Mouse (Mus musculus): ENCODE data around the gene Mymx. TPM values are rescaled to one million over a fixed set of nuclear protein-coding genes. Genes with fewer than 3 reads are reported as not detected.
"Not testable (repeated sequence)": the region's sequence is repeated elsewhere in the genome, so short reads cannot be mapped to it uniquely, and the experiment has no call there.

Gene Mymx
- polyA plus RNA-seq, 1 experiment from 2014 or later = 4.8 TPM

GRCm38 (mm10) chr17:45629861-45630694, 28.2 kb upstream of the Mymx start:
- no peak overlapping the region for H3K27ac ChIP-seq (replicated peaks; ENCODE audit: low read depth, low read length)
- peak overlapping the region; percentile 64 for H3K4me2 ChIP-seq (ENCODE audit: low read depth, severe bottlenecking)
- H3K4me3 ChIP-seq (ENCODE audit: low read depth, low read length) = peak overlapping the region; percentile 34
- ATAC-seq (ENCODE audit: insufficient number of reproducible peaks, low FRiP score, low TSS enrichment, low read depth) (peak; percentile 73; the same call in 1 of the 2 replicates), DNase-seq (ENCODE audit: low spot score) (peak; percentile 72)
- no peaks in the 10 kb centered on the region for H3K27me3 ChIP-seq (ENCODE audit: control insufficient read depth, insufficient read depth, low read length)
- WGBS = 2% methylated on average over 34 of the region's 34 CpGs
- H3K9me3 ChIP-seq (ENCODE audit: control insufficient read depth, low read length) = no peaks in the 10 kb centered on the region
- no peaks in the 10 kb centered on the region for H3K36me3 ChIP-seq (ENCODE audit: control insufficient read depth, insufficient read depth, low read length)
- peak overlapping the region; percentile 54 for H3K9ac ChIP-seq (ENCODE audit: low read length)
- peaks cover 7% of the 10 kb centered on the region; the same call in 1 of the 2 replicates for H3K4me1 ChIP-seq (ENCODE audit: control insufficient read depth, insufficient read depth, low read length)

DNA sequence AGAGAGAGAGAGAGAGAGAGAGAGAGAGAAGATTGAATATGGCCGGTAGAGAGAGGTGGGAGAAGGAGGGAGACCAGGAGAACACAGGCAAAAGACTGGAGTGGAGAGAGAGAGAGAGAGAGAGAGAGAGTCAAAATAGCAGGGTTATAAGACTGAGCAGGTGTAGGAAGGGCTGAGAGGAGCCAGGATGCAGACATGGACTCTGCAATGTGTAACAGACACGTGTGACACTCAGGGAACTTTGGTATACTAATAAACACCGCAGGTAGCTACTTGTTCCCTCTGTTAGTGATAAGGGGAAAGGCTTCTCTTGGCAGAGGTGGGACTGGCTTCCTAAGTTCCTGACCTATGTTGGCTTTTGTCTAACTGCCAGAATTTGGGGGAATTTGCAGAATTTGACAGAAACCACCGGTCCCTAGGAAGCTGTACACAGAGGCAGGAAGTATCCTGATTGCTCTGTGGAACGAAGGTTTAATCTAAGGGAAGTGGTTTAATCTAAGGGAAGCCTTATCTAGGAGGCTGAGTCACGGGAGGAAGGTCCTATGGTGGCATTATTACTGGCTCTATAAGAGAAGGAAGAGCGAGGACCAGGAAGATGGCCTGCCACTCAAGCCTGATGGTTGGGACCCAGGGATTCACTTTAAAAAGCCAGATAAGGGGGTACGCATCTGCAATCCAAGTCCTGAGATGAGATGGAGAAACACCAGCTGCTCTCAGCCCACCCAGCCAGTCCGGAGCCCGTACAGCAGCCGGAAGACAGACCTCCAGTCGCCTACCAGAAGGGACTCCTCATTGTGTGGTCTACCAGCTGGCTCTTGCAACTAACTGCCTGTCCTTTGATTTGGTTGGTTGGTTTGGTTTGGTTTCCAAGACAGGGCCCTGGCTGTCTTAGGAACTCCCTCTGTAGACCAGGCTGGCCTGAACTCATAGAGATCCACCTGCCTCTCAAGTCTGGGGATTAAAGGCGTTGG, 27.3 kb upstream of the Mymx start:
- no peak overlapping the region for H3K4me3 ChIP-seq (ENCODE audit: low read depth, low read length)
- H3K9ac ChIP-seq (ENCODE audit: low read length) = no peak overlapping the region
- 0 out of 2 replicates have a peak, but pooled peaks have one; percentile 22 for ATAC-seq (ENCODE audit: insufficient number of reproducible peaks, low FRiP score, low TSS enrichment, low read depth)
- no peak overlapping the region for H3K27ac ChIP-seq (replicated peaks; ENCODE audit: low read depth, low read length)
- WGBS = 76% methylated on average over 13 of the region's 13 CpGs
- DNase-seq (ENCODE audit: low spot score) = no peak
- H3K27me3 ChIP-seq (ENCODE audit: control insufficient read depth, insufficient read depth, low read length) = no peaks in the 10 kb centered on the region
- peaks cover 7% of the 10 kb centered on the region; the same call in 1 of the 2 replicates for H3K4me1 ChIP-seq (ENCODE audit: control insufficient read depth, insufficient read depth, low read length)
- no peaks in the 10 kb centered on the region for H3K9me3 ChIP-seq (ENCODE audit: control insufficient read depth, low read length)
- H3K36me3 ChIP-seq (ENCODE audit: control insufficient read depth, insufficient read depth, low read length) = no peaks in the 10 kb centered on the region
- peak overlapping the region; percentile 64; the same call in 1 of the 2 replicates for H3K4me2 ChIP-seq (ENCODE audit: low read depth, severe bottlenecking)

- Histone ChIP-seq H3K27me3 (ENCODE audit: control insufficient read depth, insufficient read depth, low read length) (no peaks in the 10 kb centered on the region), H3K4me1 (ENCODE audit: control insufficient read depth, insufficient read depth, low read length) (peaks cover 7% of the 10 kb centered on the region; the same call in 1 of the 2 replicates), H3K9me3 (ENCODE audit: control insufficient read depth, low read length) (no peaks in the 10 kb centered on the region), H3K27ac (replicated peaks; ENCODE audit: low read depth, low read length) (no peak overlapping the region), H3K4me2 (ENCODE audit: low read depth, severe bottlenecking) (no peak overlapping the region), H3K9ac (ENCODE audit: low read length) (no peak overlapping the region), H3K4me3 (ENCODE audit: low read depth, low read length) (no peak overlapping the region), H3K36me3 (ENCODE audit: control insufficient read depth, insufficient read depth, low read length) (no peaks in the 10 kb centered on the region)
- DNase-seq (ENCODE audit: low spot score) = no peak
- 31% methylated on average over 3 of the region's 3 CpGs for WGBS
- ATAC-seq (ENCODE audit: insufficient number of reproducible peaks, low FRiP score, low TSS enrichment, low read depth) = no peak
Measured at GRCm38 (mm10) chr17:45628160-45628559, 26.3 kb upstream of the Mymx start.

DNA sequence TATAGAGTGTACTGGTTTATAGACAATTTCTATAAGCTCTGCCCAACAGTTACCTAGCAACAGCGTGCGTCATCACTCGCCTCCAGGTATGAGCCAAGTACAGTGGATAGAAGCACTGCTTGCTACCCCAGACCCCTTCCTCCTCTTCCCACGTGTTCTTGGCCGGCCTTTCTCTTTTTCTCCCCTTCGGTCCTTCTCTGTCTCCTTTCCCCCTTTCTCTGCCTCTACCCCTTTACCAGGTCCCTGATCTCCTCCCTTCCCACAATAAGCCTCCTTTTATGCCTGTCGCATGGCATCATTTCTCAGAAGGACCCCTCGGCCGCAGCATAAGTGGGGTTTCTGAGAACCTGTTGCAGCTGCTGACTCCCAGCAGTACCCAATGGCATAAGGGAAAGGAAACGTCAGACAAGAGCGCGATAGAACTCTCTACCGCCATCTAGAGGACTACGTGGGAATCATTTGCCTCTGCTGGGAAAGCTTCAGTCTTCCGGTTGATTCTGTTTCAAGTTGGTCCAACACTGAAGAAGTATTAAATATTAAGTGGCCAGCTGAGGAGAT, 24.8 kb upstream of the Mymx start:
- no peak overlapping the region for H3K27ac ChIP-seq (replicated peaks; ENCODE audit: low read depth, low read length)
- no peaks in the 10 kb centered on the region for H3K36me3 ChIP-seq (ENCODE audit: control insufficient read depth, insufficient read depth, low read length)
- WGBS = 30% methylated on average over 15 of the region's 15 CpGs
- DNase-seq (ENCODE audit: low spot score) = peak; percentile 88
- H3K4me1 ChIP-seq (ENCODE audit: control insufficient read depth, insufficient read depth, low read length) = peaks cover 7% of the 10 kb centered on the region; the same call in 1 of the 2 replicates
- no peak overlapping the region for H3K4me3 ChIP-seq (ENCODE audit: low read depth, low read length)
- no peak; the same call in 1 of the 2 replicates for ATAC-seq (ENCODE audit: insufficient number of reproducible peaks, low FRiP score, low TSS enrichment, low read depth)
- H3K27me3 ChIP-seq (ENCODE audit: control insufficient read depth, insufficient read depth, low read length) = no peaks in the 10 kb centered on the region
- no peak overlapping the region for H3K4me2 ChIP-seq (ENCODE audit: low read depth, severe bottlenecking)
- H3K9me3 ChIP-seq (ENCODE audit: control insufficient read depth, low read length) = no peaks in the 10 kb centered on the region
- H3K9ac ChIP-seq (ENCODE audit: low read length) = no peak overlapping the region

DNA sequence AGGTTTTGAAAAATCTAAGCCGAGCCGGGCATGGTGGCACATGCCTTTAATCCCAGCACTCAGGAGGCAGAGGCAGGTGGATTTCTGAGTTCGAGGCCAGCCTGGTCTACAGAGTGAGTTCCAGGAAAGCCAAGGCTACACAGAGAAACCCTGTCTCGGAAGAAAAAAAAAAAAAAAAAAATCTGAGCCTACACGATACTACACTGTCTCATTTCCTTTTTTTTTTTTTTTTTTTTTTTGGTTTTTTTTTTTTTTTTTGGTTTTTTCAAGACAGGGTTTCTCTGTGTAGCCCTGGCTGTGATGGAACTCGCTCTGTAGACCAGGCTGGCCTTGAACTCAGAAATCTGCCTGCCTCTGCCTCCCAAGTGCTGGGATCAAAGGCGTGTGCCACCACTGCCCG, 21.5 kb upstream of the Mymx start:
- H3K4me3 ChIP-seq (ENCODE audit: low read depth, low read length); DNase-seq (ENCODE audit: low spot score); H3K4me2 ChIP-seq (ENCODE audit: low read depth, severe bottlenecking); H3K36me3 ChIP-seq (ENCODE audit: control insufficient read depth, insufficient read depth, low read length); H3K27me3 ChIP-seq (ENCODE audit: control insufficient read depth, insufficient read depth, low read length); H3K4me1 ChIP-seq (ENCODE audit: control insufficient read depth, insufficient read depth, low read length); H3K27ac ChIP-seq (replicated peaks; ENCODE audit: low read depth, low read length); ATAC-seq (ENCODE audit: insufficient number of reproducible peaks, low FRiP score, low TSS enrichment, low read depth); H3K9me3 ChIP-seq (ENCODE audit: control insufficient read depth, low read length); H3K9ac ChIP-seq (ENCODE audit: low read length): not testable (repeated sequence)
- 91% methylated on average over 8 of the region's 8 CpGs for WGBS

- peak overlapping the region; percentile 23; the same call in 1 of the 2 replicates for H3K27ac ChIP-seq (replicated peaks; ENCODE audit: low read depth, low read length)
- peaks cover 6% of the 10 kb centered on the region for H3K4me1 ChIP-seq (ENCODE audit: control insufficient read depth, insufficient read depth, low read length)
- H3K4me3 ChIP-seq (ENCODE audit: low read depth, low read length) = no peak overlapping the region
- no peaks in the 10 kb centered on the region for H3K36me3 ChIP-seq (ENCODE audit: control insufficient read depth, insufficient read depth, low read length)
- ATAC-seq (ENCODE audit: insufficient number of reproducible peaks, low FRiP score, low TSS enrichment, low read depth) (no peak), DNase-seq (ENCODE audit: low spot score) (no peak)
- H3K9me3 ChIP-seq (ENCODE audit: control insufficient read depth, low read length) = no peaks in the 10 kb centered on the region
- H3K4me2 ChIP-seq (ENCODE audit: low read depth, severe bottlenecking) = peak overlapping the region; percentile 43
- H3K27me3 ChIP-seq (ENCODE audit: control insufficient read depth, insufficient read depth, low read length) = no peaks in the 10 kb centered on the region
- peak overlapping the region; percentile 39; the same call in 1 of the 2 replicates for H3K9ac ChIP-seq (ENCODE audit: low read length)
- 25% methylated on average over 20 of the region's 20 CpGs for WGBS
Measured at GRCm38 (mm10) chr17:45619386-45620256, 17.7 kb upstream of the Mymx start.

DNA sequence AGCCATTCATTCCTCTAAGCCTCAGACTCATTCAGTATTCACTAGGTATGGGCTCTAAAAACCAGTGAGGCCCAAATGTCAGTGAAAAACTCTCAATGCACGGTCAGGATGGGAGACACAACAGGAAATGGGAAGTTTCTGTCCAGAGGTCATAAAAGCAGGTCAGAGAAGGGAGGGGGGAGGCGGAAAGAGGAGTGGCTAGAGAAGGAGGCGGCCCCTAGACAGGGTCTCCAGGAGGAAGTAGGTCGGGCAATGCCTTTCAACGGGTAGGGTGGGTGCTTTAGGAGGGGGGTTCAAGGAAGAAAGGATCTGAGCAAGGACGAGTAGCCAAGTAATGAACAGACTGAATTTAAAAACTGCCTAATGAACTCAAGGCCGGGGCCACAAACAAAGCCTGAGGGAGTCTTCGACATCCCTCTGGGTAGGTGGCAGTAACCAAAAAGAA, 17.1 kb upstream of the Mymx start:
- no peaks in the 10 kb centered on the region for H3K27me3 ChIP-seq (ENCODE audit: control insufficient read depth, insufficient read depth, low read length)

More for the DNA sequence above, 17.1 kb upstream of the Mymx start:
- H3K9ac ChIP-seq (ENCODE audit: low read length) = peak overlapping the region; percentile 39; the same call in 1 of the 2 replicates
- peaks cover 6% of the 10 kb centered on the region for H3K4me1 ChIP-seq (ENCODE audit: control insufficient read depth, insufficient read depth, low read length)
- peak overlapping the region; percentile 43 for H3K4me2 ChIP-seq (ENCODE audit: low read depth, severe bottlenecking)
- 8% methylated on average over 8 of the region's 8 CpGs for WGBS
- no peaks in the 10 kb centered on the region for H3K9me3 ChIP-seq (ENCODE audit: control insufficient read depth, low read length)
- no peak overlapping the region for H3K4me3 ChIP-seq (ENCODE audit: low read depth, low read length)
- H3K27ac ChIP-seq (replicated peaks; ENCODE audit: low read depth, low read length) = peak overlapping the region; percentile 23; the same call in 1 of the 2 replicates
- DNase-seq (ENCODE audit: low spot score) (peak; percentile 62), ATAC-seq (ENCODE audit: insufficient number of reproducible peaks, low FRiP score, low TSS enrichment, low read depth) (0 out of 2 replicates have a peak, but pooled peaks have one; percentile 35)
- H3K36me3 ChIP-seq (ENCODE audit: control insufficient read depth, insufficient read depth, low read length) = no peaks in the 10 kb centered on the region

Measured in limb, embryonic 11.5 days (tissue).